Mouse (Mus musculus) telencephalon, adult 2 months (tissue): Measurements from ENCODE around the gene Slc13a5.

Experiments
- DNase-seq: peaks from one replicate; pipeline ENCODE4 v3.0.0-alpha.2; 2011; ENCODE audit warnings: low read depth, low spot score

The Slc13a5 gene

DNA sequence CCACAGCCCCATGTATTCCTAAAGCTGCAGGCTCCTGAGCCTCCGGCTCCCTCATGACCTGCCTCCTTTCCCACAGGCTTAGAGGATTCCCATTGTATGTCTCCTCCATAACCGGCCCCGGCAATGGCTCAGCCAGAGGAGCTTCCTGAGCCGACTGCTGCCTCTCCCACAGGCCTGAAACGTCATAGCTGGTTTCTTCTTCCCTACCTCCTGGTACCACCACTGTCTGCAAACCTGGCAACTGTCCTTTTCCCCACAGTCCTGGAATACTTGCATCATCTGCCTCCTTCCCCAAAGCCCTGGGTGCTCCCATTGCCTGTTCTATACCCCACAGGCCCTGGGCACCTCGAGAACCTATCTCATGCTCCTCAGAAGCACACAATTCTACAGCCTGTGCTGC lies 61.8 kb downstream of the Slc13a5 start:
- DNase-seq: no peak

DNA sequence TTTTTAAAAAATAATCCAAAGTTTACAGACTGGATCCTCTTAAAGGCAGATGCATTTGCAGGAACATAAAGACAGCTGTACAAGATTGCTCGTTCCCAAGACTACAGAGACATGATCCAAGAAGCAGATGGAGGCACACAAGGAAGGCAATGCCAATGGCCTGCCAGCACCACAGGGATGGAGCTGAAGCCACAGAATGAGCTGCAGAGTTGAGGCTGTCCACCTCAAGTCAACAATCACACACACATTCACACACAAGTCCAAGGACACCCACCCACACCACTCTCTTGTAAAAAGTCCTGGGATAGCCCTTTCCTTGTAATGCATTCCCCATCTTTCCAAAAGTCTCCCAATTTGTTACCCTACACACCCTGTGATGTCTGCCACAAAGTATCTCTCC lies 63.6 kb downstream of the Slc13a5 start:
- DNase-seq: no peak

DNA sequence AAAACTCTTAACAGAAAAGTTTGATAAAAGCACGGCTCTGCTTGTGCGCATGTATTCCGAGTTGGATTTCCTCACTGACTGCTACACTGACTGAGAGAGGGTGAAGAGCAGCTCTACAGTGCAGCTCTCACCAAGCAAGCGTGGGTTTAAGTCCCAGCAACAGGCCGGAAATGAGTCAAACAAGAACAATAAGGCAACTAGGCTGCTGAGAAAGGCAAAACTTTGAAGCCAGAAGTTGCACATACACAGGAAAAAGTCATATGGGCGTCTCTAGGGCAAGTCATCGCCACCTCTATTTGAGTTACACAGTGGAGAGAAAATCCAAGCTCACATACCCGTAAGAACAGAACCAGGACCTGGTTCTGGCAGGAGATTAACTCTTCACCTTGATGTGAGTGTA lies 70.5 kb downstream of the Slc13a5 start:
- DNase-seq: no peak

DNA sequence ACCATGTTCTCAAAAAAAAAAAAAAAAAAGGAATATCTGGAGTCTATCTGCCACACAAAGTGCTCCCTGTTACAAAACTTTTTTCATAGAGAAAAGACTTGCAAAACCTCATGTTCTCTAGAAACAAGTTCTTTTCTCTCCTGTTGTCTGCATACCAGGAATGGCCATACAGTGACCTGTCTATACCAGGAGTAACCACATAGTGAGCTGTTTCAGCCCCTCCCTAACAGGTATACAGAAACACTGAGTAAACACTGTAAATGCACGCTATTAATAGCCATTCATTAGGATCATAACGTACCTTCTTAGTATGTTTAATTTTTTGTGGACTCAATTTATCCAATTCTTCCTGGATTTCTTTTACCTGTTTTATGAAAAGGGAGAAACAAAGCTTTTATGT lies 72.8 kb downstream of the Slc13a5 start:
- no peak for DNase-seq
